ENCODE assay signal across 35 mouse cellular contexts in genomic region chr10:117632394-117632793, GRCm38 (mm10).
"Had no signal": no experiment of that assay in that cellular context is flagged by ENCODE, and none has a peak within 500 bp of the region (broad histone marks: within the 10 kb centered on the region; RNA-seq: fewer than 3 reads in every experiment).

No protein-coding gene starts in this region.

- H3K27ac ChIP-seq: heart, embryonic 10.5 days; heart, embryonic 13.5 days; heart, embryonic 15.5 days; hindbrain, embryonic 10.5 days; hindbrain, embryonic 12.5 days; hindbrain, embryonic 13.5 days; hindbrain, embryonic 14.5 days; hindbrain, embryonic 15.5 days; hindbrain, postnatal 0 days; kidney, embryonic 15.5 days; kidney, postnatal 0 days; layer of hippocampus, adult 2 months; left cerebral cortex, adult 2 months had no signal

- H3K9me3 ChIP-seq: heart, embryonic 10.5 days; heart, embryonic 12.5 days; heart, embryonic 13.5 days; heart, embryonic 15.5 days; hindbrain, embryonic 10.5 days; hindbrain, embryonic 12.5 days; hindbrain, embryonic 13.5 days; hindbrain, embryonic 15.5 days; kidney, embryonic 15.5 days had no signal

- ATAC-seq: hindbrain, embryonic 16.5 days; hindbrain, postnatal 0 days; inflammation-experienced regulatory T-cells, adult 6 months; intestine, embryonic 16.5 days; intestine, postnatal 0 days had no signal

- H3K9ac ChIP-seq: heart, embryonic 12.5 days; heart, embryonic 13.5 days; heart, embryonic 15.5 days; hindbrain, embryonic 12.5 days; hindbrain, embryonic 13.5 days; hindbrain, embryonic 14.5 days; hindbrain, embryonic 15.5 days; kidney, embryonic 15.5 days had no signal

- H3K4me3 ChIP-seq: heart, embryonic 10.5 days; heart, embryonic 12.5 days; heart, embryonic 13.5 days; heart, embryonic 15.5 days; hindbrain, embryonic 10.5 days; hindbrain, embryonic 12.5 days; hindbrain, embryonic 13.5 days; hindbrain, embryonic 15.5 days; kidney, embryonic 15.5 days; layer of hippocampus, adult 2 months; left cerebral cortex, adult 2 months had no signal

- DNase-seq: heart, postnatal 10 days; heart, postnatal 14 days; heart, postnatal 36 days; heart, postnatal 4 days; kidney, adult 11 months; kidney, adult 18-20 months; kidney, adult 2 months; kidney, adult 8-10 months; kidney, adult 9 months; kidney, postnatal 10 days; kidney, postnatal 14 days; kidney, postnatal 25 days; kidney, postnatal 36 days; kidney, postnatal 4 days; layer of hippocampus, adult 9-11 months; layer of hippocampus, postnatal 36 days had no signal

- H3K4me2 ChIP-seq: heart, embryonic 11.5 days; heart, embryonic 12.5 days; heart, embryonic 13.5 days; heart, embryonic 15.5 days; hindbrain, embryonic 12.5 days; hindbrain, embryonic 13.5 days; hindbrain, embryonic 14.5 days; hindbrain, embryonic 15.5 days; kidney, embryonic 15.5 days had no signal

- H3K36me3 ChIP-seq: heart, embryonic 10.5 days; heart, embryonic 12.5 days; heart, embryonic 13.5 days; heart, embryonic 15.5 days; hindbrain, embryonic 10.5 days; hindbrain, embryonic 12.5 days; hindbrain, embryonic 13.5 days; hindbrain, embryonic 15.5 days; kidney, embryonic 15.5 days had no signal
